Mouse (Mus musculus) C2C12 (cell line): ENCODE data around the gene Clip4. TPM values are rescaled to one million over a fixed set of nuclear protein-coding genes. Genes with fewer than 3 reads are reported as not detected.
"Not testable (repeated sequence)": the region's sequence is repeated elsewhere in the genome, so short reads cannot be mapped to it uniquely, and the experiment has no call there.

Experiments used
- H3K27me3 ChIP-seq: one replicate; pipeline ENCODE4 v1.6.1; 2011; ENCODE audit not compliant: control insufficient read depth, insufficient read depth, insufficient read length
- H3K36me3 ChIP-seq: one replicate; pipeline ENCODE4 v1.6.1; 2011; ENCODE audit not compliant: control insufficient read depth, insufficient read depth
- H3K4me3 ChIP-seq: one replicate; pipeline ENCODE4 v1.5.1; 2011; ENCODE audit warnings: mild to moderate bottlenecking, control low read depth; ENCODE audit not compliant: poor library complexity, insufficient read depth, severe bottlenecking
- H3K79me2 ChIP-seq: one replicate; pipeline ENCODE4 v1.6.1; 2011; ENCODE audit not compliant: control insufficient read depth, insufficient read depth
- H3K79me3 ChIP-seq: one replicate; pipeline ENCODE4 v1.6.1; 2011; ENCODE audit warnings: low read depth, control low read depth
- H3ac ChIP-seq: one replicate; pipeline ENCODE3; 2011; ENCODE audit warnings: low read depth; ENCODE audit not compliant: control insufficient read depth, insufficient read length
- CEBPB ChIP-seq: IDR thresholded peaks from one replicate; pipeline ENCODE4 v1.6.1; 2011; ENCODE audit warnings: low read depth, mild to moderate bottlenecking, control low read depth, moderate library complexity
- CTCF ChIP-seq: IDR thresholded peaks from one replicate; pipeline ENCODE4 v1.5.1; 2011; ENCODE audit not compliant: control insufficient read depth, insufficient read depth, insufficient read length
- FOSL1 ChIP-seq: IDR thresholded peaks from one replicate; pipeline ENCODE4 v1.8.0; 2011; ENCODE audit warnings: mild to moderate bottlenecking, low read length; ENCODE audit not compliant: poor library complexity, insufficient read depth, severe bottlenecking
- MAX ChIP-seq: IDR thresholded peaks from one replicate; pipeline ENCODE4 v1.6.1; 2011; ENCODE audit warnings: mild to moderate bottlenecking, control low read depth
- MYOD1 ChIP-seq: IDR thresholded peaks from one replicate; pipeline ENCODE4 v1.6.1; 2011; ENCODE audit warnings: low read depth; ENCODE audit not compliant: control insufficient read depth, insufficient read length
- MYOG ChIP-seq: IDR thresholded peaks from one replicate; pipeline ENCODE4 v1.6.1; 2011; ENCODE audit not compliant: control insufficient read depth, insufficient read length; ENCODE audit errors: extremely low read depth
- USF1 ChIP-seq: IDR thresholded peaks from one replicate; pipeline ENCODE4 v1.6.1; 2011; ENCODE audit warnings: low read depth, mild to moderate bottlenecking, control low read depth, moderate library complexity
- long read RNA-seq, 2 experiments: library from polyadenylated mRNA; unstranded; transcript quantifications; one replicate each; pipeline ENCODE4 v2.0.0; 2019 to 2020
- polyA plus RNA-seq: library from polyadenylated mRNA; unstranded; fragments of >200 nt; fragmentation: generic; extraction: Trizol; gene quantifications from one replicate; pipeline ENCODE4 v1.2.1, GENCODE M21; 2012; ENCODE audit warnings: missing spikeins

Clip4 gene
- polyA plus RNA-seq, result 1.3 TPM
- long read RNA-seq, experiment 1, partial matches to known transcripts, result 0 of 2 reads
- long read RNA-seq, experiment 1, other reads (novel, unspliced or antisense), result 1 of 2 reads
- long read RNA-seq, experiment 2, partial matches to known transcripts, result 5 of 7 reads
- long read RNA-seq, experiment 2, other reads (novel, unspliced or antisense), result 2 of 7 reads

DNA sequence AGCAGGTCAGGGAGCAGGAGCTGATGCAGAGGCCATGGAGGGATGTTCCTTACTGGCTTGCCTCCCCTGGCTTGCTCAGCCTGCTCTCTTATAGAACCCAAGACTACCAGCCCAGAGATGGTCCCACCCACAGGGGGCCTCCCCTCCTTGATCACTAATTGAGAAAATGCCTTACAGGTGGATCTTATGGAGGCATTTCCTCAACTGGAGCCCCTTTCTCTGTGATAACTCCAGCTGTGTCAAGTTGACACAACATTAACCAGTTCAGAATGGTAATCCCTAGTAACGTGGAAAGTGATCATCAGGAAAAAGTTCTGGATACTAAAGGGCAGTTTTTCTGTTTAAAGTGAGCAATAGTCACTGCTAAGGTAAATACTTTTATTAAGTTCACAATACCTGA, at the start of gene Clip4:
Gene Clip4, plus strand, starts transcription at position 301 of the 400 bp plus-strand sequence.
- H3K27me3 ChIP-seq, H3K36me3 ChIP-seq, H3ac ChIP-seq, H3K79me2 ChIP-seq, H3K4me3 ChIP-seq, H3K79me3 ChIP-seq: not testable (repeated sequence)

DNA sequence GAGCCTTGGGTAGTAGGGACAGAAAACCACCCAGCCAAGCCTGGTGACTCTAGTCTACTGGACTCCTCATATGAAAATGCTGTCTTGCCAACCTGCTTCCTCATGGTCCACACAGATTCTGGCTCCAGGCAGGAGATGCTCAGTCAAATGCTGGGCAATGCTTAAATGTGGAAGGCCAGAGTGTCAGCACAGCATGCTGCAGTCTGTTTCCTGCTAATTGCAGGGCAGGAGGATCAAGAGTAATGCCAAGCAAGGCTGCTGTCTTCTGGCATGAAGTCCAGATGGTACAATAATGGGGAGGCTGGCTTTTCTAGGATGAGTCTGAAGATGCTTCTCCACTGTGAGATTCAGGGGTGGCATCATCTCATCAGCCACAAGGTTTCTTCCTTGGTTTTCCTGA, 47.8 kb upstream of the Clip4 start:
- no peaks in the 10 kb centered on the region for H3K79me3 ChIP-seq
- H3K36me3 ChIP-seq, result no peaks in the 10 kb centered on the region
- no peak overlapping the region for H3K4me3 ChIP-seq
- H3ac ChIP-seq, result no peak overlapping the region
- no peak for TF ChIP-seq MYOD1
- no peak for TF ChIP-seq FOSL1
- TF ChIP-seq CTCF, result no peak
- TF ChIP-seq MYOG, result no peak
- no peak for TF ChIP-seq USF1
- no peak for TF ChIP-seq MAX
- TF ChIP-seq CEBPB, result no peak
- no peaks in the 10 kb centered on the region for H3K79me2 ChIP-seq
- H3K27me3 ChIP-seq, result no peaks in the 10 kb centered on the region

DNA sequence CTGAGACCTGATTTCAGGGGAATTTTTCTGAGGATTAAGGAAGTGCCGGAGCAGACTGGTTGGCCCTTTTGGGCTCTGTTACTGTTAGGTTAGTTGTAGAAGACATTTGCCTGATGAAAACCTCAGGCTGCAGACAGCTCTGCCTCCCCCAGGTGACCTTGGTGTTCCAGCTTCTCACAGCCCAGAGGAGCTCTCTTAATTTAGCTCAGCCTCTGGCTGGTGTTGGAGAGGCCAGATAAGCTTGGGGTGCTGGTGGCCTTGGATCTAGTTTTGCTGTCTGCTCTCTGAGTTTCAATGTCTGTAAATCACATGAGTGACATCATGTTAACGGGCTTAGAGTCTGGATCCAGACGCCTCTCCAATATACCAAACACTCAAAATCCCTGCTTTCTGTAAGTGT, 47.3 kb upstream of the Clip4 start:
- no peaks in the 10 kb centered on the region for H3K79me2 ChIP-seq
- H3K36me3 ChIP-seq, result no peaks in the 10 kb centered on the region
- TF ChIP-seq CEBPB (no peak), MYOG (no peak), MAX (no peak), CTCF (no peak), MYOD1 (no peak), FOSL1 (no peak), USF1 (no peak)
- no peaks in the 10 kb centered on the region for H3K79me3 ChIP-seq
- no peak overlapping the region for H3K4me3 ChIP-seq
- H3K27me3 ChIP-seq, result no peaks in the 10 kb centered on the region
- no peak overlapping the region for H3ac ChIP-seq

DNA sequence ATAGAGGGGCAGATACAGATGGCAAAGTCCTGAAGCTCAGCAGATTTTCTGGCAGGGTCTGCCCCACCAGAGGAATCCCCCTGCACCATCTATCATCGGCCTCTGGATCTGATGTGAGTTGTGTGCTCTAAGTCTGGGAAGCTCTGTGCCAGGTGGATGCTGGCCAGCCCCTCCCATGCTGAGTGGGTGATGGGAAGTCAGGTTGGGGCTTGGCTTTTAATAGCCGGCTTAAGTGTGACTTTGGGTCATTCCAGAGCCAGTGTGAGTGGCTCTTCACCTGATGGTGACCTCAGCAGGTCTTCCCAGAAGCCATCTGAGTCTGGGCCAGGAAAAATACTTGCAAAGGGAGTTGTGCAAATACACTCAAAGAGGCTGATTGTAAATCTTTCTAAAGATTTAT, 37.6 kb upstream of the Clip4 start:
- Histone ChIP-seq H3ac (no peak overlapping the region), H3K79me2 (no peaks in the 10 kb centered on the region), H3K27me3 (peaks cover 4% of the 10 kb centered on the region), H3K79me3 (no peaks in the 10 kb centered on the region), H3K36me3 (no peaks in the 10 kb centered on the region), H3K4me3 (no peak overlapping the region)
- TF ChIP-seq CEBPB, result no peak
- TF ChIP-seq MYOG, result no peak
- no peak for TF ChIP-seq MAX
- TF ChIP-seq MYOD1, result no peak
- TF ChIP-seq FOSL1, result no peak
- no peak for TF ChIP-seq CTCF
- no peak for TF ChIP-seq USF1

DNA sequence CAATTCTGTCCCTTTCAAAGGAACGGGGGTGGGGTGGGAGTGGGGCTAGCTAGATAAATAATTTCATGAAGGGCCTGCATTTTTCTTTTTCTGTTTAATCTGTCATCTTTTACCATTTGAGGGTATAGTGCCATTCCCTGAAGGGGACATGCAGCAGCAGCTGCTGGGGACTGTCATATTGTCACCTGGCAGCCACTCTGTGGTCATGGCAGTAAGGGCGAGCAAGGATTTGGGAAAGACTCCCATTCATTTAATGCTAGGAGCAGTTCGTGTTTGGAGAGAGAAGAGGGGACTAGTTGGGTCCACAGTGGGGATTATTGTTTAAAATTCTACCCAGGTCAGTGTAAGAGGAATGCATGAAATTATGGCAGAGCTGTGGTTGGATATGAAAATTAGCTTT, 31.8 kb upstream of the Clip4 start:
- no peaks in the 10 kb centered on the region for H3K36me3 ChIP-seq
- no peak for TF ChIP-seq CEBPB
- no peak for TF ChIP-seq FOSL1
- no peak for TF ChIP-seq MAX
- no peak for TF ChIP-seq MYOG
- TF ChIP-seq USF1, result no peak
- TF ChIP-seq MYOD1, result no peak
- TF ChIP-seq CTCF, result no peak
- no peak overlapping the region for H3K4me3 ChIP-seq

DNA sequence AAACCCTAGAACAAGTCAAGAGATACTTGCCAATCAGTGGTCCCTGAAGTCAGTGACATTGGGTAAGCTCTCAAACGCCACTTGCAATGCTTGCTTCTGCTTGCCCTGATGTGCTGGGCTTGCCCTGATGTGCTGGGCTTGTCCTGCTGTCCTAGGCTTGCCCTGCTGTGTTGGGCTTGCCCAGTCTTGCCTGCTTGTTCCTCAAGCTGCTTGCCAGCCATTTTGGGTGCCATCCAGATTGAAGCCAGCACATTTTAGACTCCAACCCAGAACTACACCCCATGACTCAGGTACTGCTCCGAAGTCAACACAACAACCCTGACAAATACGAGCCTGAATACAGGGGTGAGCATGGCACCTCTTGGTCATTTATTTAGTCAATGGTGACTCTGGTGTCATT, 26.1 kb upstream of the Clip4 start:
- H3K79me3 ChIP-seq, result no peaks in the 10 kb centered on the region
- no peaks in the 10 kb centered on the region for H3K79me2 ChIP-seq
- no peak overlapping the region for H3K4me3 ChIP-seq
- H3K27me3 ChIP-seq, result no peaks in the 10 kb centered on the region
- TF ChIP-seq CTCF, result no peak
- TF ChIP-seq MYOG, result no peak
- TF ChIP-seq MYOD1, result no peak
- TF ChIP-seq FOSL1, result no peak
- no peak for TF ChIP-seq USF1
- no peak for TF ChIP-seq CEBPB
- TF ChIP-seq MAX, result no peak
- no peak overlapping the region for H3ac ChIP-seq
- no peaks in the 10 kb centered on the region for H3K36me3 ChIP-seq

More for the DNA sequence above, 31.8 kb upstream of the Clip4 start:
- no peak overlapping the region for H3ac ChIP-seq
- no peaks in the 10 kb centered on the region for H3K79me3 ChIP-seq
- H3K27me3 ChIP-seq, result no peaks in the 10 kb centered on the region
- no peaks in the 10 kb centered on the region for H3K79me2 ChIP-seq
